Mouse (Mus musculus): ENCODE measurements around the gene Frmd6. TPM values are rescaled to one million over a fixed set of nuclear protein-coding genes. Genes with fewer than 3 reads are reported as not detected.

The Frmd6 gene
- total RNA-seq, 2 experiments from 2014 or later, result 2.3 to 3.6 TPM

DNA sequence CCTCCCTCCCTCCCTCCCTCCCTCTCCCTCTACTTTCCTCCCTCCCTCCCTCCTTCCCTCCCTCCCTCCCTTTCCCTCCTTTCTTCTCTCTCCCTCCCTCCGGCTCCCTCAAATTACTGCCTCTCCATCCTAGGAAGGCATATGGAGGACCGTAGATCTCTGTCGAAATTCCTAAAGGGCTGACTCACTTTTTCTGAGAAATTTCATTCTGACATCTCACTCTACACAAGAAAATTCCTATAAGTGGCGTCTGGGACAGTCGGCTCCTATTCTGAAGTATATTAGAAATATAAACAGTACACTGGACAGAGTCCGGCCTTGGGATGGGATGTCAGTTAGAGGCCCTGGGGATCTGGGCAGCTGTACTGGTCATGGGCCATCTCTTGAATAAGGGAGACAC is 59.7 kb downstream of the Frmd6 start:
- ATAC-seq (replicated peaks; ENCODE audit: low FRiP score, low TSS enrichment, poor library complexity, severe bottlenecking), result no peak

DNA sequence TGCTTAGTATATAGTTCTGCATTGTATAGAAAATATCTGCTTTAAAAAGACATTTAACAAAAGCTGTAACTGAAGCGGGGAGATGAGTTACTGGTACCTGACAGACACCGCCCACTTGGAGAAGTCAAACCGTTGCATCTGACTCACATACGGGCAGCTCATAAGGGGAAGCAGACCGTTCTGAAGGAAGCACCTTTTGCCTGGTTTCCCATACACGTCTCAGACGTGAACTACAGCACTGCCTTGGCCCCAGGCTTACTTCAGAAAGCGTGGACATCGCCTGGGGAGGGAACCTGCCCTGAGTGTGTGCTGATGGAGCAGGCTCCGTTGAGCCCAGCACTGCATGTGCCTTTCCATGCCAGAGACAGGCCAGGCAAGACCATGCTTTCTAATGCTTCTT is 60.3 kb downstream of the Frmd6 start:
- ATAC-seq (replicated peaks; ENCODE audit: low FRiP score, low TSS enrichment, poor library complexity, severe bottlenecking), result no peak

DNA sequence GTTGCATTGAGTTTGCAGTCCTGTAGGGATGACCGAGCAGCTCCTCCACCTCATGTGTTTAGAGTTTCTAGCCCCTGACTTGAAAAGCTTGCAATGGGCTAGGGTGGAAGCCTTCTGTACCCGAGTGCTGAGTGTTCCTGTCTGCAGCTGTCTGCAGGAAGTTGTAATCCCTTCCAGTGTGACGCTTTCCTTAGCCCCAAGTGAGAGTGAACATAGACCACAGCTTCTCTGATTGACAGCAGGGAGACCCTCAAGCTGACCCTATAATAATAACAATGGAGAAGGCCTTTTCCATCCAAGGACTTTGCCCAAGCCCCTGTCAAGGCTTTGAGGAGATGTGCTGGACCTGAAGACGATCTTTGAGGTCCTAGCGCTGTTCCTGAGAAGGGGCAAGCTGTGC is 65.1 kb downstream of the Frmd6 start:
- ATAC-seq (replicated peaks; ENCODE audit: low FRiP score, low TSS enrichment, poor library complexity, severe bottlenecking), result no peak

DNA sequence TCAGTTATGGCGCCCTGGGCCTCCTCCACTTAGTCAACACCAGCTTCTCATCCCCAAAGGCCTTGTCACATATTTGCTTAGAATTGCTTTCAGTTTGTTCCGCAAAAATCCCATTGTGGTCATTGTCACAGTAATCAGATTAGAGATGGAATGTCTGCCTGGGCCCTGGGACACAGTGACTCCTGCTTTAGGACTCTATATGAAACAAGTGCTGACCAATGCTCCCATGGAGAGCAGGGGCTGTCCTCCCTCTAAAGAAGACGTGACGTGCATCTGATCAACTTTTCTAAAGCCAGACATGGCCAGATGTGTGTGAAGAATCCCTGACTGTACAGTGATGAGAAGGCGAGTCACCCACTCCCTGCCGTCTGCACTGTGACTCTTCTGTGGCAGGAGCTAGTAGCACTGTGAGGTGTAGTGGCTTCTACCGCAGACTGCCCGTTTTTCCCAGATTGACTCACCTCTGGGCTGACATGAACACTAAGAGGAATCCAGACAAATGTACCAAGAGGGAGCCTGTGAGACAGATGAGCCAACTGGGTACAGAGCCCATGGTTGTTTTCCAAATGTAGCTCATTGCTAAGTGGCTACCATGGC is 65.7 kb downstream of the Frmd6 start:
- ATAC-seq (replicated peaks; ENCODE audit: low FRiP score, low TSS enrichment, poor library complexity, severe bottlenecking), result no peak

DNA sequence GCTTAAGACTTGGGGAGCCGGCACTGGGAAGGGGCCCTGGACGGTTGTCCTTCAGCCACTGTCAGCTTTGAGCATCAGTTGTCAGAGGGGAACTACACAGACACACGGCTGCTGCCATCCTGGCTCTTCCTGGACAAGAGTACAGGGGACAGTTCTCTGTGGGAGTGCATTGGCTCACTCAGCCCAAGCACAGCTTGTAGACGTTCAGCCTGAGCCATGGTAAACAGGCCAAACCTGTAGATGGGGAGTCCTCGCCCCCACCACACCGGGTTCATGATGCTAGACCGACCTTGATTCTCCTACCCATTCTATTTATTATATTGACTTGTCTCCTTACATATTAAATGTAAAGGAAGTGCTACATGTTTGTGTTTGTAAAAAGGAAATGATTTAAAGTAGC is 70.0 kb downstream of the Frmd6 start:
- ATAC-seq (replicated peaks; ENCODE audit: low FRiP score, low TSS enrichment, poor library complexity, severe bottlenecking), result no peak

DNA sequence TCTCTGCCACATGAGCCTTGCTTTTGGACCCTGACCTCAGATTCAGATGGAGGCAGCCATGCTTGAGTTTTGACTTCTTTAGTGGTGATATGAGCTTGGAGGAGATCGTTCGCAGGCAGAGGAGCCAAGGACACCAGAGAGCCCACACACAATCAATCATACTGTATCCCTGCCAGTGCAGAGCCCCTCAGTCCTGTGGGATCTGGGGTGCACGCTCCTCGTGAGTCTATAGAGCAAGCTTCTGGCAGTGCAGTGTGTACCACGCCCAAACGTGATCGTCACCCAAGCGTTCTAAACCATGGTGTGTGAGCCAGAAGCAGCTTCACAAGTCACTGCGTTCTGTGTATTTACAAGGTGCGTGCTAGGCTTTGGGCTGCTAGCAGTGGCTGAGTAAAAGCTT is 70.8 kb downstream of the Frmd6 start:
- ATAC-seq (replicated peaks; ENCODE audit: low FRiP score, low TSS enrichment, poor library complexity, severe bottlenecking), result no peak

DNA sequence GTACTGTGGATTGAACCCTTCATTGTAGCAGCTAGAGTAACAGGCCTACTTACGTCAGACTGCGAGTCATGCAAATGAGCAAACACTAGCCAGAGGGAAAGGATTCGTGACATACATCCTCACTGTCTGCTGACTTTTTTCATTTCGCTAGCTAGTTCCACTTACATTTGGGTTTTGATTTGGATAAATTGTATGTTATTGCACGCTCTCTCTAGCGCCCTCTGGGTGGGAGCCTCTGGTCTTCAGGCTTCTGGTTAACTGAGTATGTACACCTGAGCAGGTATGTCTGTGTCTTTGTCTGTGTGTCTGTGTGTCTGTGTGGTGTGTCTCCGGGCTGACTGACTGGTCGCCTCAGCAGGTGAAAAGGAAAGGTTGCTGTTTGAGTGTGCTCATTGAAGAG is 72.1 kb downstream of the Frmd6 start:
- ATAC-seq (replicated peaks; ENCODE audit: low FRiP score, low TSS enrichment, poor library complexity, severe bottlenecking), result no peak

DNA sequence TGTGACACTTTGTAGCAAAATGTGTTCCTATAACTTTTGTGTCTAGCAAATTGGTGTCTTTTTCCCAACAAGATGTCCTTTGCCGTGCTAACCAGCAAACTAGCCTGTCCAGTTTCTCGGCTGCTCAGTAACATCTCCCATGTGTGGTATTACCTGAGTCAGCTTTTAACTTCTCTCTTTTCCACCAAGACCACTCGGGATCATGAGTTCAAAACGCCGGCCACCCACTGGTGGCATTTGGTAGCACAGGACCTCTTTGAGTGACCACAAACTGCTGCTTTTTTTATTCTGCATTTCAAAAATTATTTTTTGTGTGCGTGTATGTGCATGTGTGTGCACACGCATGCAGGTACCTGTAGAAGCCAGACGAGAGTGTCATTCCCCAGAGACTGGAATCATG is 73.1 kb downstream of the Frmd6 start:
- no peak for ATAC-seq (replicated peaks; ENCODE audit: low FRiP score, low TSS enrichment, poor library complexity, severe bottlenecking)

DNA sequence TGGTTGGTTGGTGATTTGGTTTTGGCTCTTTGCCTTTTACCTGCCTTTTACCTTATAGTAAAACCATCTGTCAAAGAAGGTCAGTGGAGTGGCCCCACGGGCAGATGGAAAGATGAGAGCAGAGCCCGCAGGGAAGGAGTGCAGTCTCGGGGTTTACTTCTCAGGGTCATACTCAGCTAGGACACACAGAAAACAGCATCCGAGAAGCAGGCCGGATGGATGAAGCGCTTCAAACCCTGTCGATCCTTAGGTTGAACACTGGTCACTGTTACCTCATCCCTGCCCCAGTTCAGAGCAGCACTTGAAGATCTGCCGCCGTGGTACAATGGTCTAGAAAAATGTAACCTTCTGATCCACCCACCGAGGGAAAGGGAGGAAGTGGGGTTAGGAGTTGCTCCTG is 79.2 kb downstream of the Frmd6 start:
- ATAC-seq (replicated peaks; ENCODE audit: low FRiP score, low TSS enrichment, poor library complexity, severe bottlenecking), result no peak

DNA sequence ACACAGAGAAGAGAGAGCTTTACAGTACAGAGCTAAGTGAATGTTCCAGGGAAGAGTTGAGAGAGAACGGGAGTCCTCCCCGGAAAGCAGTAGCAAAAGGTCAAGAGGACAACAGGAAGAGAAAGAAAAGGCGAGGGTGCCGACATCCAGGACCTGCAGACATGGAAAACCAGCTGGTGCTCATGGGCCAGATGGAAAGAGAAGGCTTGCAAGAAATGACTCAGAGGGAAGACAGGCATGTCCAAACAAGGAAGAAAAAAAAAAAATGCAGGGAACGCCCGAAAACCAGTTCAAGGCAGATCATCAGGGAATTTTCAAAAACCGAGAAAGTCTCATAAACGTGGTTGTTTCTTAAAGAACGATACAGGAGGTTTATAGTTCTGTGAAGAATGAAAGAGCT is 81.6 kb downstream of the Frmd6 start:
- ATAC-seq (replicated peaks; ENCODE audit: low FRiP score, low TSS enrichment, poor library complexity, severe bottlenecking), result no peak

DNA sequence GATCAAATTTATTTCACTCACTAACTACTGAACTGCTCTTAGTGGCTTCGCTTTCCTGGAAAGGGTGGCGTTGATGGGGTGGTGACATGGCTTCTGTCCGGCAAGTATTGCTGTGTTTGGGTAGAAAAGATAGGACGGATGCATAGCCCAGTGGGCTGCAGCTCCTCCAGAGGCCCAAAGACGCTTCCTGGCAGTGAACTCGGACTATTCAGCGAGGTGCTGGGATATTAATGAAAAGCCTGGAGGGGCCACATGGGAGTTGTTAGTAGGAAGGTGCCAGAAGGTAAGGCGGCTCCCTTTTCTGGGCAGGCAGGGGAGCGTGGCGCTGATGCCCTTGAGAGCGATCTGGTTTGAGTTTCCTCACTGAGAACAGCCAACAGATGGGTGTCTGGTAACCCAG is 82.3 kb downstream of the Frmd6 start:
- ATAC-seq (replicated peaks; ENCODE audit: low FRiP score, low TSS enrichment, poor library complexity, severe bottlenecking), result no peak

DNA sequence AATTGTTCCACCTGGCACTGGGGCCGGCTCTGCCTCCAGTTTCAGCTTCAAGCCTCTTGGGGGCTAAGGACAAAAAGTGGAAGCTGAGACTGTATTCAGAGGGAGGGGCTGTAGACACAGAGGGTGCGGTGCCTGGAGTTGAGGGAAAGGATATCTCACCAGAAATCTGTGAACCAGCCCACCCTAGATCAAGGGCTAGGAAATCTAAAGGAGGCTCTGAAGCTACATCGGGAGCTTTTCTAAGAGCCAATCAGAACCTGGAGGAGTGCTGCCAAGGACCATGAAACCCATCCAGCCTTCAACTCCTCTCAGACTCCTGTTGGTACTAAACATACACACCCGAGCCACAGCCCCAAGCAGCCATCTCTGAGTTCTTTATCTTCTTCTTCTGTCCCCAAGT is 82.8 kb downstream of the Frmd6 start:
- no peak for ATAC-seq (replicated peaks; ENCODE audit: low FRiP score, low TSS enrichment, poor library complexity, severe bottlenecking)

DNA sequence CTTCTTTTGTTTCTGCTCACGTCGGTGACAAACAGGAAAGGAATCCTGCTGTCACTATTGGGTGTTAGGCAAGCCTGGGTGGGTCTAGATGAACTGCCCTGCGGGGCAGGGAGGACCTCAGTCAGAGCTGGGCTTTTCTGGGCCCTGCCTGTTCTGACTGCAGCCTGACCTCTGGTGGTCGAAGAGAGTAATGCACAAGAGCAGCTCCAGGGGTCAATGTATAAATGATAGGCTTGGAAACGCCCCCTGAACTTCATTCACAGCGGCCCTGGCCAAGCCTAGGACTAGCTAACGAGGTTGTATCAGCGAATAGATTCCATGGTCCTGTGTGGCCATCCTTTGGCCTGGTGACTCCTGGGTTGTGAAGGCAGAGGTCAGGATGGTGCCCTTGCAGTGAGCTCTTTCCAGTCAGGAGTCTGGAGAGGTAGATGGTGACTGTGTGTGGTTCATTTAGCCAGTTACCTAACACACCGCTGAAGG is 85.0 kb downstream of the Frmd6 start:
- peak; percentile 63 for ATAC-seq (replicated peaks; ENCODE audit: low FRiP score, low TSS enrichment, poor library complexity, severe bottlenecking)

DNA sequence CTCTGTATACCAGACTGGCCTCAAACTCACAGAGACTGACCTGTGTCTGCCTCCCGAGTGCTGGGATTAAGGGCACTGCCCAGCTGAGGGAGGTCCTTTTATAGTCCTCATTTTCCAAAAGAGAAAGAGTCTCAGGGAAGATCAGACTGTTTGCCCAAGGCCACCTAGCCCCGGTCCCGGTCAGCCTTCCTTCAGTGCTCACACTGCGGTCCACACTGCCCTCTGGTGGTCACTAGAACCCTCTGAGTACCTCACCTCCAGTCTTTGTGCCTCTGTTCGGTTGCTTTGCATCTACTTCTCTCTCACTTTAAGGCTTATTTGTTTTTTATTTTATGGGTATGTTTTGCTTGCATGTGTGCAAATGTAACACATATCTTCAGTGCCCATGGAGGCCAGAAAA is 85.7 kb downstream of the Frmd6 start:
- ATAC-seq (replicated peaks; ENCODE audit: low FRiP score, low TSS enrichment, poor library complexity, severe bottlenecking), result peak; percentile 74

DNA sequence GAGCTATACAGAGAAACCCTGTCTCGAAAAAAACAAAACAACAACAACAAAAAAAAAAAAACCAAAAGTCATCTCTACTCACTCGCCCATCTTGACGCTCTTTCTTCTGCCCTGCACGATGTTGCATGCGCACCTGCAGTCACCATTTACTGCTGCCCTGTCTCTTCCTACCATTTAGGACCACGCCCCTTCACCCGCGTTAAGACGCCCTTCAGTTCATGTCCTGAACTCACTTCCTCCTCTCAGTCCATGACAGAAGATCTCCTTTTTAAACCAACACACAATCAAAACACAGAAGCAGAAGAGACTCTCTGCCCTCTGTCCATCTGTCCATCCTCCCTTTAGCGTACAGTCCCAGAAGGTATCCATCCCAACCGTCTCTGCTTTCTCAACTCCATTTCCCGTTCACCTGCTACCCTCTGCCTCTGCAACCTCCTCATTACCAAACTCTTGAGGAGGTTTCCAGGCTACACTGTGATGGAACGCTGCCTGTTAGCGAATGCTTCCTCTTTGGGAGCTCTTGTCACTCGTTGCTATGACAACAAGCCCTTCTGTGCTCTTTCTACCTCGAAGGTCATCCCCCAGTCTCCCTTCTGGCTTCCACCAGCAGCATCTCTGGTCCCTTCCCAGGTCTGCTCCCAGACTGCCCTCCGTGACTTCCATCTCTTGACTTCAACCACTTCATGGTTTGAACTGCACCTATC is 86.5 kb downstream of the Frmd6 start:
- ATAC-seq (replicated peaks; ENCODE audit: low FRiP score, low TSS enrichment, poor library complexity, severe bottlenecking), result no peak

DNA sequence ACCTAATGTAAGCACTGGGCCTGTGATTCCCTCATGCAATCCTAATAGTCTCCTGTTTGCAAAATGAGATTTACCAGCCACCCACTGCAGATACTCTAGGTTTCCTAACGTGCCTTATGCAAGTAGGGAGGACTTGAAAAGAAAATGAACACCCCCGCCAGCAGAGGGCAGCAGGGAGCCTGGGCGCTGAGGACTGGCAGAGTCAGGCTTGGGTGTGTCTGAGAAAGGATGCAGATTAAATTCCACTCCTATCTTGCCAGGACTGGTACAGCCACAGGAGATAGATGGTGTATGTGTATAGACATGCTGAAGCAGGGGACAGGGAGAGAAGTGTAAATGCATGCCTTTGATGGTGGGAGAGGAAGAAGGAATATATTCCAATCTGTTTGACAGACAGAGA is 88.1 kb downstream of the Frmd6 start:
- peak; percentile 77 for ATAC-seq (replicated peaks; ENCODE audit: low FRiP score, low TSS enrichment, poor library complexity, severe bottlenecking)

DNA sequence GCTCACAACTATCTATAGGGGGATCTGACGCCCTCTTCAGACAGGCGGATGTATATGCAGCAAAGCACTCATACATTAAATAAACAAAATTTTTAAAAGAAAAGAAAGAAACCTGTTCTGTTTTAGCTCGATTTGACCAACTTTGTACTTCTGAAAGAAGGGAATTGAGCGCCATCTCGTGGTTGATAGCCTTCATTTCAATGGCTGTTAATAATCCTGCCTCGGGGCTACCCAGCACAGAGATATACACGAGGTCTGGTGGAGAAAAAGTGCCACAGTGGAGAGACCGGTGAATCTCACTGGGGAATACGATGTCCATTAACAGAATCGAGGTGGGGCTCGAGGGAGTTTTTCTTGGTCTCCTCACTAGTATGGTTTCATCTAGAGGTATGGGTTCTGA is 89.1 kb downstream of the Frmd6 start:
- peak; percentile 48; the same call in 1 of the 2 replicates for ATAC-seq (replicated peaks; ENCODE audit: low FRiP score, low TSS enrichment, poor library complexity, severe bottlenecking)

DNA sequence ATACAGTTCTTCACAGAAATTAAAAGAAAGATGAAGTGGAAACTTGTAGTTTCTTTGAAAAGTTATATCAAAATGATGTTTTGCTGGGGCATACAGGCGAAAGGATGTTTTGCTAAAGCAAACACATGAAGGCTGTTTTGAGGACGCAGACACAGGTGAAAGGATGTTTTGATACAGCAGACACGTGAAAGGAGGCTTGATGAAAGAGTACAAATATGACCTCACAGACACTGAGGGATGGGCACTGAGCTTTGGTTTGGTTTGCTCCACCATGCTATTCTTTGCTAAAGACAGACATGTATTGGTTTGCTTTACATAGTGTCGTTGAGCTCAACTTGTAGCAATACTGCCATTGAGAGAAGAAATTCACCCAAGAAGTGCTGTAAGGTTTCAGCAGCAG is 104.5 kb downstream of the Frmd6 start:
- no peak for ATAC-seq (replicated peaks; ENCODE audit: low FRiP score, low TSS enrichment, poor library complexity, severe bottlenecking)

DNA sequence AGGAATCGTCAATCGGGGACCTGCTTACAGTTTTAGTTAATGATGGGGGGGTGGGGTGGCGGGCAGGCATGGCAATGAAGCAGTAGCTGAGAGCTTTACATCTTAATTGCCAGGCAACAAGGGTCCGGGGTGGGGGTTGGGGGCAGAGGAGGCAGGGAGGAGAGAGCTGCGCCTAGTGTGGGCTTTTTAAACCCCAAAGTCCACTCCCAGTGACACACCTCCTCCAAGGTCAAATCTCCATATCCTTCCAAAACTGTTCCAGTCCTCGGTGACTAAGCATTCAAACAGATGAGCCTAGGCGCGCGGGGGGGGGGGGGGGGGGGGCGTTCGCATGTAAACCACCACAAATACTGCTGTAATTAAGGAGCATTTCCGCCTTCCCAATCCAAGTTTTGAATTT is 111.8 kb downstream of the Frmd6 start:
- ATAC-seq (replicated peaks; ENCODE audit: low FRiP score, low TSS enrichment, poor library complexity, severe bottlenecking), result peak; percentile 27

DNA sequence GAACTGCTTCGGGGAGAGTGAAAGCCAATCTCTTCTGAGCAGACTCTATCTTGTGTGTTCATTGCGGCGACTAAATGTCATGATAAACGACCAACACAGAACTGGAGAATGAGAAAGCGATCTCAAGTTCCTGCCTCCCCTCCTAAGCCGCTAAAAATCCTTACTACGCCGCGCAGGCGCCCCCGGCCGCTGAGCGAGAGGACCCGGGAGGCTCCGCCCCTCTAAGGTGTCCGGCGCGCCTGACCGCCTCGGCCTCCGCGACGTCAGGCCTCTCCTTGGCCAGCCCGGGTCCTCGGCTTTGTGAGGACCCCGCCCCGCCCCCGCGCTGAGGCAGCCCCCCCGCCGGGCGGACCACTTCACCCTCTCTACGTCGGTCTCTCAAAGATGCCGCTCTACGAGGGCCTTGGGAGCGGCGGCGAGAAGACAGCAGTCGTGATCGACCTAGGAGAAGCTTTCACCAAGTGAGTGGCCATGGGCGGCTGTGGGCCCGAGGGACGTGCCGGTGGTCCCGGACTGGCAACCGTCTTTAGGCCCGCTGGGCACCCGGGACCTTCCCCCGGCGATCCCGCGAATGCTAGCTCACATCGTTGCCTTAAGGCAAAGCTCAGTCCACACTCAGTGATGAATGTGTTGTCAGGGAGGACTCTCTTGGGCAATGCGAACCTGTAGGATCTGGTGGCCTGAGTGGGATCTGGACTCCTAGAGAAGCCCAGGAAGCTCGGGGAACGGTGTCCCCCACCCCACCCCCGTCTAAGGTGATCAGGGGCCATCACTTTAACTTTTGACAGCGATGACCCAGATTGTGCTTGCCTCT is 112.5 kb downstream of the Frmd6 start, which contains the start of gene Actr10:
Gene Actr10, plus strand, starts transcription at position 287 of the 814 bp plus-strand sequence.
- ATAC-seq (replicated peaks; ENCODE audit: low FRiP score, low TSS enrichment, poor library complexity, severe bottlenecking), result peak; percentile 86

DNA sequence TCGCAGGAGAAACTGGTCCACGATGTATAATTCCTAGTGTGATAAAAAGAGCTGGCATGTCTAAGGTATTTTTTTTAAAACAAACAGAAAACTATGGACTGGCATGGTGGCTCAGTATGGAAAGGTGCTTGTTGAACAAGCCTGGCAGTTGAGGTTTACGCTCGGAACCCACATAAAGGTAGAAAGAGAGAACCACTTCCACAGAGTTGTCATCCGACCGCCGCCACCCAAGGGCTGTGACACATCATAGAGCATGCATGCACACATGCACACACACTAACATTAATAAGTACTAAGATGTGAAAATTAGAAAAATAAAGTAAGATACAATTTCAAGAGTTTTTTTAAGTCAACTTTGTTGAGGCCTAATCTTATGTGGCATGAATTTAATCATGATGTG is 115.5 kb downstream of the Frmd6 start:
- no peak for ATAC-seq (replicated peaks; ENCODE audit: low FRiP score, low TSS enrichment, poor library complexity, severe bottlenecking)

Data from megakaryocyte-erythroid progenitor cell, adult 5-6 weeks (primary cell).